Mouse (Mus musculus) forebrain, postnatal 0 days (tissue): ENCODE data around the gene Rnf111. TPM values are rescaled to one million over a fixed set of nuclear protein-coding genes. Genes with fewer than 3 reads are reported as not detected.

Experiments
- ATAC-seq: fragments of 200-750 bp; cut with Nextera tagmentation; 2 replicates; pipeline ENCODE4 v1.8.0; 2017; ENCODE audit warnings: mild to moderate bottlenecking, moderate library complexity
- DNase-seq: peaks from one replicate; pipeline ENCODE4 v3.0.0-alpha.2; 2015
- H3K27ac ChIP-seq: fragments of 300-500 bp; sonication (generic); 2 replicates; pipeline ENCODE4 v1.5.1; 2014; ENCODE audit warnings: low read depth, mild to moderate bottlenecking, antibody characterized with exemption, low read length, moderate library complexity, mixed read lengths
- H3K27me3 ChIP-seq: fragments of 300-500 bp; sonication (generic); 2 replicates; pipeline ENCODE4 v1.6.1; 2014; ENCODE audit warnings: mild to moderate bottlenecking, low read length, mixed read lengths; ENCODE audit not compliant: insufficient read depth
- H3K36me3 ChIP-seq: fragments of 300-500 bp; sonication (generic); 2 replicates; pipeline ENCODE4 v1.6.1; 2014; ENCODE audit warnings: mild to moderate bottlenecking, moderate library complexity; ENCODE audit not compliant: insufficient read depth
- H3K4me1 ChIP-seq: fragments of 300-500 bp; sonication (generic); 2 replicates; pipeline ENCODE4 v1.6.1; 2014; ENCODE audit warnings: antibody characterized with exemption; ENCODE audit not compliant: insufficient read depth
- H3K4me2 ChIP-seq: fragments of 300-500 bp; sonication (generic); 2 replicates; pipeline ENCODE4 v1.6.1; 2014; ENCODE audit warnings: low read depth, mild to moderate bottlenecking, moderate library complexity
- H3K4me3 ChIP-seq: fragments of 300-500 bp; sonication (generic); 2 replicates; pipeline ENCODE4 v1.5.1; 2014; ENCODE audit warnings: low read depth, low read length, mixed read lengths
- H3K9ac ChIP-seq: fragments of 300-500 bp; sonication (generic); 2 replicates; pipeline ENCODE4 v1.6.1; 2014; ENCODE audit warnings: mild to moderate bottlenecking
- H3K9me3 ChIP-seq: fragments of 300-500 bp; sonication (generic); 2 replicates; pipeline ENCODE4 v1.6.1; 2016; ENCODE audit warnings: low read length
- CTCF ChIP-seq: sonication (generic); IDR thresholded peaks from 2 replicates; pipeline ENCODE4 v1.5.1; 2016; ENCODE audit warnings: antibody characterized with exemption, control low read depth, low read depth
- WGBS: fragments of 180-500 bp; shearing (Covaris S2); extraction: QIAGEN DNeasy Blood & Tissue Kit; methylation state at CpG from one replicate; pipeline ENCODE4 v1.1.7; 2014; 5-methylcytosine and 5-hydroxymethylcytosine counted together
- microRNA-seq, 2 experiments: library from miRNA; unstranded; fragments of <30 nt; microRNA quantifications; one replicate each; pipeline ENCODE4; 2016
- polyA plus RNA-seq: library from polyadenylated mRNA; unstranded; fragments of >200 nt; fragmentation: Nextera tagmentation; extraction: Ambion mirVana; gene quantifications from 2 replicates; pipeline ENCODE4 v1.2.1, GENCODE M21; 2015
- total RNA-seq: library from RNA; depleted of rRNA; stranded (reverse); fragments of >200 nt; gene quantifications from 2 replicates; pipeline ENCODE4 v1.2.3, GENCODE M21; 2014; rRNA removed

The Rnf111 gene
- total and polyA plus RNA-seq, 2 experiments from 2014 or later = 18.7 to 40.5 TPM

DNA sequence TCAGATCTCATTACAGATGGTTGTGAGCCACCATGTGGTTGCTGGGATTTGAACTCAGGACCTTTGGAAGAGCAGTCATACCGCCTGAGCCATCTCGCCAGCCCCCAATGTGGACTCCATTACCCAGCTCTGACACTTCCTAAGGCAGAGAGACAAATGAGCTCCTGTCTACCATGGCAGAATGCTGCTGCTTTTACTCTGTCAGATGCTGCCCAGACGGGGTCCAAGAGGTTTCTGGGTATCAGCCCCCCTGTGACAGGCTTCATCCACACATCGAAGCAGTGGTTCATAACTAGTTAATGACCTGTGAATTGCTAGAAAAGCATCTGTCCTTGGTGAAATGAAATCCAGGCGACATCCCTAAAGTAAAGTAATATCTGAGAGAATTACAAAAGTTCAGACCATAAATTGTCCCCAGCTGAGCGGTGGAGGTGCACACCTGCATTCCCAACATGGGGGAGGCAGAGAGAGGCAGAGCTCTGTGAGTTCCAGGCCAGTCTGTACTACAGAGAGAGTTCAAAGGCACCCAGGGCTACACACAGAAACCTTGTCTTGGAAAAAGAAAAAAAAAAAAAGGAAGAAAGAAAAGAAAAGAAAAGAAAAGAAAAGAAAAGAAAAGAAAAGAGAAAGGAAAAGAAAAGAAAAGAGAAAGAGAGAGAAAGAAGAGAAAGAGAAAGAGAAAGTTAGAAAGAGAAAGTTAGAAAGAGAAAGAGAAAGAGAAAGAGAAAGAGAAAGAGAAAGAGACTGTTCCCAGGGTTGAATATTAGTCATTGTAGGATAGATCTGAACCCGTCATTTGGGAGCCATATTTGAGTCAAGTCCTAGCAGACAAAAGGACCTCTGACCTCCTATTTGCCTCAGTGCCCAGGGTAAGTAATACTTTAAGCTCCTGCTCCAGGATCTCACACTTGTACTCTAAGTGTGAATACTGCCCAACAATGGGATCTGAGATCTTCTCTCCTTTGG is 123.7 kb downstream of the Rnf111 start:
- H3K27me3 ChIP-seq = no peaks in the 10 kb centered on the region
- no peak overlapping the region for H3K4me3 ChIP-seq
- TF ChIP-seq CTCF = no peak
- DNase-seq (no peak), ATAC-seq (no peak)
- H3K4me1 ChIP-seq = no peaks in the 10 kb centered on the region
- H3K9ac ChIP-seq = no peak overlapping the region
- no peaks in the 10 kb centered on the region for H3K36me3 ChIP-seq
- no peak overlapping the region for H3K4me2 ChIP-seq
- WGBS = 87% methylated on average over 7 of the region's 7 CpGs
- no peak overlapping the region for H3K27ac ChIP-seq
- no peaks in the 10 kb centered on the region for H3K9me3 ChIP-seq

Small RNA genes within 50 kb of the gene (microRNA-seq; reads per million reads assigned to microRNA genes)
- 5.7 to 6.6 reads per million in 2 experiments for gene Mir5626

Other genes with a start within 250 kb of the Rnf111 start
- 6.0 and 9.9 TPM in 2 replicates for gene Ccnb2, start 82.2 kb downstream of the Rnf111 start, total RNA-seq
- gene Ccnb2, start 82.2 kb downstream of the Rnf111 start, polyA plus RNA-seq = 17.8 and 17.9 TPM in 2 replicates
- 43.2 and 51.1 TPM in 2 replicates for gene Sltm, start 39.0 kb upstream of the Rnf111 start, total RNA-seq
- 38.1 and 43.9 TPM in 2 replicates for gene Sltm, start 39.0 kb upstream of the Rnf111 start, polyA plus RNA-seq
- gene Gm10642, start 152.5 kb upstream of the Rnf111 start, total RNA-seq = 1.4 TPM in 2 replicates
- 1.4 and 1.5 TPM in 2 replicates for gene Gm10642, start 152.5 kb upstream of the Rnf111 start, polyA plus RNA-seq
- gene Mindy2, start 153.4 kb upstream of the Rnf111 start, total RNA-seq = 33.9 and 37.3 TPM in 2 replicates
- gene Mindy2, start 153.4 kb upstream of the Rnf111 start, polyA plus RNA-seq = 8.5 and 16.5 TPM in 2 replicates
- gene Adam10, start 175.3 kb upstream of the Rnf111 start, total RNA-seq = 19.1 and 21.8 TPM in 2 replicates
- gene Adam10, start 175.3 kb upstream of the Rnf111 start, polyA plus RNA-seq = 38.1 and 47.1 TPM in 2 replicates